Mouse (Mus musculus) kidney, adult 18-20 months (tissue): ENCODE data around the gene Ddx20.

Experiments used
- DNase-seq: peaks from one replicate; pipeline ENCODE4 v3.0.0; 2021

The Ddx20 gene

GRCm38 (mm10) chr3:105687324-105688060, at the start of gene Ddx20:
Ddx20 (minus strand) TSS chr3:105687574.
- DNase-seq = peak; percentile 94

DNA sequence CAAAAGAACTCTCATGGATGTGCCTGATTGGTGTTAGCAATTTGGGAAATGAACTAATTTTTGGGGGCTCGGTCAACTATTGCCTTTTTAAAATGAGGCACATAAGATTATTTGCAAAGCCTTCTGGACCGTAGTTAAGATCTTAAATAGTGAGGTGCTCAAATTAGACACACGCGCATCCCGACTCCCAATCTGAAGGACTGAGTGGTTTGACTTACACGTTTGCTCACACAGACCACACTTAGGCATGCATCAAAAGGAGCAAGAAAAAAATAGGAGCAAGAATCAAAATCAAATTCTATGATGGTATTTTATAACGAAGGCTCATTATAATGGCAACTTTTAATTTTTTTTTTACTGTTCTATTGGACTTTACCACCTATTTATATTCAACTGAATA, 49.7 kb upstream of the Ddx20 start:
- no peak for DNase-seq

GRCm38 (mm10) chr3:105736148-105736547, 48.8 kb upstream of the Ddx20 start:
- no peak for DNase-seq

DNA sequence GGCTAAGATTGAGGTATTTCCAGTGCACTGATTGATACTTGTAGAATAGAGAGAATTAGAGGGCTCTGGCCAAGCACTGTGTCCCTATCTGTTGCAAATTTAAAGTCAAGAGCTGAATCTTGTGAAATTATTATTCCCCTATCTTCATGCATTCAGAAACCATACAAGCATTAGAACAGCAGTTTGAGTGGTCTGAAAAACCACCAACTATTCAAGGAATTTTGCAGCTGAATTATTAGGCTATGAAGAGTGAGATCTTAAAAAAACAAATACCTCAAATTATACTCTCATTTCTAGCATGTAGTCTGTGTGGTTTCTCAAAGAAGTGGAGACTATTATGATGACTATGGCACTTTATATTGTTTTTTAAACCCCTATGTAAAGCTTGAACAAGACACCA, 47.9 kb upstream of the Ddx20 start:
- no peak for DNase-seq

DNA sequence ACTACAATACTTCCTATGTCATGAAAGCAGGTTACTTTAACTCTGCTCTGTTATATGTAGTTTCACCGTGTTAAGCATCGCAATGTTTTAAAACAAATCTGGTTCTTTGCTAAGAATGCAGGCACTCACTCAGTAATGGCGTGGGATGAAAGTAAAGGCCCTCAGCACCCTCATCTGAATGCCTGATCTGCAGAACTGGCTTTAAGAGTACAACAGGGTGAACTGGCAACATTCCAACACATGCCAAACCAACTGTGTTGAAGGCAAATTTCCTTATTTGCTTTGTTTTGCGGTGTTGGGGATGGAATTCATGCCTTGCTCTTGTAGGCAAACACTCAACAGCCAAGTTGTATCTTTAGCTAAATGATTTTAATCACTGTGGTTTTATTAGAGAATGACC, 46.2 kb upstream of the Ddx20 start:
- DNase-seq = no peak

DNA sequence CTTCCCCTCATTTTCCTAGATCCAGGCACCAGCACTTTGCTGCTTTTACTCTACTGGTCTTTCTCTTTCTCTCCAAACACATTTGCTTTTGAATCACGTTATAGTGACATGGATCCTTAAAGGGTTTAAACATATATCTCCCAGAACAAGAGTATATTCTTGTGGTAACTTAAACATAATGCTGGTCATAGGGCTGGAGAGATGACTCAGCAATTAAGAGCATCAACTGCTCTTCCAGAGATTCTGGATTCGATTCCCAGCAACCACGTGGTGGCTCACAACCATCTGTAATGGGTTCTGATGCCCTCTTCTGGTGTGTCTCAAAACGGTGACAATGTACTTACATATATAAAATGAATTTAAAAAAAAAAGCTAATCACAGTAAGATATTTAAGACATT, 45.0 kb upstream of the Ddx20 start:
- no peak for DNase-seq

GRCm38 (mm10) chr3:105726037-105726436, 38.7 kb upstream of the Ddx20 start:
- DNase-seq = peak; percentile 44

DNA sequence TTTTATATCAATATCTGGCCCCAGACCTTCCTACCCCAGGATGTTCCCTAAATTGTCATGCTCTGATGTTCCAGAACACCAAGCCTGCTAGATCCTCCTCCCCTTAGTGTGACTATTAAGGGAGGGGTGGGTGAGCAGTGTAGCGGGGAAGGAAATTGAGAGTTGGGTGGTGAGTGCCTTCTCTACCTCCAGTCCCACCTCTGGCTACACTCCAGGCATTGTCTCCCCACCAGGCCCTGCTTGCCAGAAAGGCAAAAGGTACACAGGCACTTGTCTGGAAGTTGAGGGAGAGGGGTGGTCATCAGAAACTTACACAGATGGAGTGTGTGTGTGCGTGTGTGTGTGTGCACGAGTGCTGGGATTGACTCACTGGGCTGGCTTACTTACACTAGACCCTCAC, 35.1 kb upstream of the Ddx20 start:
- DNase-seq = no peak

GRCm38 (mm10) chr3:105721681-105722201, 34.4 kb upstream of the Ddx20 start:
- no peak for DNase-seq

DNA sequence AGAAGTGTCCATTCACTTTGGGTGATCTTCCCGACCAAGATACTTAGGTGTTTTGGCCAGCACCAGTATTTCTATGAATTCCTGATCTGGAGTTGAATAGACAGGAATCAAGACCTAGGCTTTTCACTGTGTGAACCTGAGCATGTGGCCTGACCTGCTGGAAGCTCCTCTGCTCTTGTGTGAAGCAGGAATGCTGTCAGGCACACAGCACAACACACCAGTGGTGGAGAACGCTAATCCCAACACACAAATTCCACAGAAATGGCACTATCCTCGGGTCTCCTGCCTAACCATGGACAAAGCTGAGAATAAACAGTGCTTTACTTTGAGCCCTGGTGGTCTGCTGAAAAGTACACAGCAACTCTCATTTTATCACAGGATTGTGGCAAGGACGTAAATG, 33.1 kb upstream of the Ddx20 start:
- DNase-seq = no peak

GRCm38 (mm10) chr3:105719979-105720378, 32.6 kb upstream of the Ddx20 start:
- no peak for DNase-seq

DNA sequence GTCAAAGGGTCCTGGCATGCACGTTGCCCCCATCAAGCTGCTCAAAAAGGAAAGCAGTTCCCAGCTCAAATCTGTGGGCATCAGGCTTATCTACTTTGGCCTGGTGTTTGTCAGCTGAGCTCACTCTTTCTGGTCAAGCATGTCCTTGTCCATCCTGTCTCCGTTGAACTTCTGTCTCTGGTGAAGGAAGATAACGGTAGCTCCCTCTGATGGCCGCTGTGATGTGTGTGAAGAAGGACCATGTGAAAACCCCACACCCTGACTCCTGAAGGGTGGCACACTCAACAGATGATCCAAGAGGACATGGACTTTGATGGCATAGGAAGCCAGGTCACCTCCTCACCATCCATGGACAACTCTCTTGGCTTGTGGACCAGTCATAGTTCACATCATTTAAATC, 31.4 kb upstream of the Ddx20 start:
- no peak for DNase-seq

DNA sequence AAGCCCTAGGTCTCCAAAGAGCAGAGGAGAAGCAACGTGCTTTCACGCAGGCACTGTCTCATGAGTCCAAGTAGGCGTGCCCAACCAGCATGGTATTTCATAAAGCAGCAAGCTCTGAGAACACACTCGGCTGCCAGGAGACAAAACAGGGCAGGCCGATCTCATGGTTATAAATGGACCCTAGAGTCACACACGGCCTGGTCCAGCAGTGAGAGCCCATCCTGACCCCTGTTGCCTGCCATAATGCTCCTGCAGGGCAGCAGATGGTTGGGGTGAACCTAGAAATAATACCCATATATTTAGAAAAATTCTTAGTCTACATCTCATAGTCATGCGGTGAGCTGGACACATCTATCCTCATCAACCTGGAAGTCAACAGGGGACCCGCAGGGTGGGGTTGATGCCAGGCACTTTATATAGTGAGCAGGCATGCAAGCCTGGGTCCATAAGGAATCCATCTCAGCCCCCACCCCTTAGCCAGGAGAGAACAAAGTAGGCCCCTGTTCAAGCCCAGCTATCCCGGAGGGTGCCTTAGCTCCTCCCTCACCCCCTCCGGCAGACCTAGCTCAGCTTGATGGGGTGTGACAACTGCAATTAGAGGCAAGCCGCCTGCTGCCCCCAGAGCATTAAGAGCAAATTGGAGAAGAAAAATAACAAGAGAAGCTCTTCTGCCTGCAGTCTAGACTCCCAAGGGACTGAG, 30.6 kb upstream of the Ddx20 start:
- no peak for DNase-seq

DNA sequence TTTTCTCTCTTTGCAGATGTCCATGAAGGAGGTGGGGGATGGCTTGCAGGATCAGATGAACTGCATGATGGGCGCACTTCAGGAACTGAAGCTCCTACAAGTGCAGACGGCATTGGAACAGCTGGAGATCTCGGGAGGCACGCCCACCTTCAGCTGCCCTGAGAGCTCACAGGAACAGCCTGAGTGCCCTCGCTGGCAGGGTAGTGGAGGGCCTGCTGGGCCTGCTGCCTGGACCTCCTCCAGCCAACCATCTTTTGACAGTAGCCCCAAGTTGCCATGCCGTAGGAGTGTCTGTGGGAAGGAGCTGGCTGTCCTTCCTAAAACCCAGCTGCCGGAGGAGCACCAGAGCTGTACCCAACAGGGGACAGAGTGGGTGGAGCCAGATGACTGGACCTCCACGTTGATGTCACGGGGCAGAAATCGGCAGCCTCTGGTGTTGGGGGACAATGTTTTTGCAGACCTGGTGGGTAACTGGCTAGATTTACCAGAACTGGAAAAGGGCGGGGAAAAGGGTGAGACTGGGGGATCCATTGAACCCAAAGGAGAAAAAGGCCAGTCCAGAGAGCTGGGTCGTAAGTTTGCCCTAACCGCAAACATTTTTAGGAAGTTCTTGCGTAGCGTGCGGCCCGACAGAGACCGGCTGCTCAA, 29.1 kb upstream of the Ddx20 start:
- DNase-seq = no peak

DNA sequence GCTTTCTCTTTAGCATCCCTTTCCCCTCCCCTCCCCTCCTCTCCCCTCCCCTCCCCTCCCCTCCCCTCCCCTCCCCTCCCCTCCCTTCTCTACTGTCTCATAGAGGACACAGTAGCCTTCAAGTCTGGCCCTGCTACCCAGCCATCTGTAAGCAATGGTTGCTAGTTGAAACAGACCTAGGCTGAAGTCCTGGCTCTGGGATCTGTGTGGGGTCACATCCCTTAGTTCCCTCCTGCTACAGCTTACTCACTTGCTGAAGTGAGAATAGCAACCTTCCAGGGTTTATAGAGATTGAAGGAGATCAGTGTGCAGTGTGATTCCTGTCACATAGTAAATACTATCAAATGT, 27.4 kb upstream of the Ddx20 start:
- DNase-seq = no peak

DNA sequence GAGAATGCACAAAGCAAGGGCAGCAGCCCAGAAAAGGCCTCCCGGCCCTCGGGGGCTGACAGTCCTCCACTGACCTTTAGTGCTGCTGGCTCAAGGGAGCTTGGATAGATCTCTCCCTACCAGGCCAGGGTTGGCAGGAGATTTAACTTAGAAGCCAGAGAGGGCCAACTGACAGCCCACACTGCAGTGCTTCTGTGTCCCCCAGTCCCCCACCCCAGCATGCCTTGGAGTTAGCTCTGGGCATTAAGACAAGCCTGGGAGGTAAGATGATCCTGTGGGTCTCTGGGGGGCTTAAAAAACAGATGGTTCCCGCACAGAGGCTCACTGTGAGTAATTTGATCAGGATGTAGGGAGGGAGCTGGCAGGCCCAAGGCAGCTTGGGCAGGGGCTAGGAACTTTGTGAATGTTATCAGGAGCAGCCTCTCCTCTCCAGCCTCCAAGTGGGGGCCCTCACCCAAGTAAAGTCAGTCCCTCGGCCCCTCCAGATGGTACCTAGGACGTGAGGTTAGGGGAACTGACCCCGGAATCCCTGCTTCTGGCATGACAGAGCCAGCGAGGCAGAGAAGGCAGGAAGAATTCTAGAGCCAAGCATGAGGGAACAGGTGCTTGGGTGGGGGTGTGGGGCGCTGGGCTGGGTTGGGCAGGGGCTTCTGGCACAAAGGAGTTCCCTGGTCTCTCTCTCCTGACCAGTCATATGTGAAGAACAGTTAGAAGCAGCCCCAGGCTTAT, 26.9 kb upstream of the Ddx20 start:
- no peak for DNase-seq

DNA sequence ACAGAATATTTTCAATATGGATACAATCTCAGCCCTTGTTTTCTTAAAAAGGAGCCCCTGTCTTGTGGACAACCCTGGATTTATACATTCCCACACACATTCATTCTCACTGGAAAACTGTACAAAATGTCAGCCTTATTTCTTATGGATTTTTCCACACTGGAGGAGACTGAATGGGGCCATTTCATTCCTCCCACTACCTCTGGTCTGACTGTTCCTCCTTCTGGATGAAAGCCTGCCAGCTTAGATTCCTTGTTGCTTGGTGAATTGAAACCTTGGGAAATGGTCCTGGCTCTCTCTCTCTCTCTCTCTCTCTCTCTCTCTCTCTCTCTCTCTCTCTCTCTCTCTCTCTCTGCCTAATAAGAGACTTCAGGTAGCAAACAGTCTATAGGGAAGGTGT, 25.5 kb upstream of the Ddx20 start:
- no peak for DNase-seq

- no peak for DNase-seq
These were observed 24.4 kb upstream of the Ddx20 start for GRCm38 (mm10) chr3:105711741-105712140.

- DNase-seq = no peak
These were observed 22.9 kb upstream of the Ddx20 start for GRCm38 (mm10) chr3:105710246-105710645.

DNA sequence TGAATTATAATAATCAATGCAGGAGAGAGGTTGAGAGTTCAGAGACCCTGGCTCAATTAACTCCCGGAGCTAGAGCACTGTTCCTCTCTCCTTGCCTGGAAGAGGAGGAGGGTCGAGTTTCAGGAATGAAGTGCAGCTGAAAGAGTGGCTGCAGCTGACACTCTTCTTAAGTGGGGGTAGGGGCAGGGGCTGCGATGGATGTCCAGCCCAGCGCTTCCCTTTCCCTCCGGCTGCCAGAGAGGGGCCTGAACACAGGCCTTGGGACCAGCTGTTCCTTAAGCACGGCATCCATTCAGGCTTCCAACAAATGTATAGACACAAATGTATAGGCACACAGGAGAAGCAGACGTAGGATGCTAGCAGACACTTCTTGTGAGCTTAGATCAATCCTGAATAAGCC, 20.2 kb upstream of the Ddx20 start:
- no peak for DNase-seq

DNA sequence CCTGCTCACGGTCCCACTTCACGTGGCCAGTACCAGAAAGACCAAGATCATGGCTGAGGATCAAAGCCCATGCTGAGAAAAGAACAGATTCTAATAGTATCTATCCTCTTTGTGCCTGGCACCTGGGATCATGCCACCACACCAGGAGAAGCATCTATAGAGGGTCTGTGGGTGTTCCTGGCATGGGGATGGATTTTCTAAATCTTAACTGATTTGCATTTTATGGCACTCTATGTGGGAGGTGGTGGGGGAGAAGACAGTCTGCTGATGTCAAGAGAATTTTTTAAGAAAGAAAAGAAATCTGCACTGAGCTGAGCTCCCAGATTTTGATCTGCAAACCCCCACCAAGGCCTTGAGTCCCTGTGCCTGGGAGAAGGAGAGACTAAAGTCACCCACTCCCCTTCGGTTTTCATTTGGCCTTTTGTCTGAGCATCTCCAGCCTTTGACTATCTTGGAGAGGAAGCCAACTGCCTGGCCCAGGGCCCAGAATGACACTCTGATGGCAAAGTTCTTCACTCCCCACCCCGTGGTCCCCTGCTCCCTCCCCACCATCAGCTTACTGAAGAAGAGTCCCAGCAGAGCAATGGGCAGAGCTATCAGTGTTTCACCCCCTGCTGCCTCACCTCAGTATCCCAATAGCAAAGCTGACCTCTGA, 19.1 kb upstream of the Ddx20 start:
- DNase-seq = no peak

GRCm38 (mm10) chr3:105705561-105705960, 18.2 kb upstream of the Ddx20 start:
- DNase-seq = no peak

DNA sequence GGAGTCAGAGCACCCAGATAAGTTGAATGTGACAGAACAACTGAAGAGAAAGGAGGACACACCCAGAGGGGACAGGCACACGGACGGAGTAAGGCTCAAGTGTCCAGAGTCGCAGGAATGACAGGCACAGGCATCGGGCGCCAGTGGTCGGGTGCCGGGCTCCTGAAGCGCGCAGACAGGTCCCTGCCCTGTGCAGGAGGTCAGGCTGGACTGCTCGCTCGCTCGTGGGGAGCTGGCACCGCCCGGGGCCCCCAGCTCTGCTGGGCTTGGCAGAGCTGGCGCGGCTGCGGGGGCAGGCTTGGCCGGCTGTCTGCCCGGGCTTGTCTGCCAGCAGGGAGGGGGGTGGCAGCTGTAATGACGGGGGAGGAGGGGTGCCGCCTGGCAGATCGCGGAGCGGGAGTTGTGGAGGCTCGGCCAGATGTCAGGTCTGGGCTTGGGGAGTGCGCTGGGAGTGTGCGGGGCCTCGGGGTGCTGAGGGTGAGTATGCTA, 17.7 kb upstream of the Ddx20 start:
- DNase-seq = peak; percentile 48
